Mouse (Mus musculus) cerebellum, postnatal 14 days (tissue): Measurements from ENCODE around the gene Afp.

ENCODE experiments used
- DNase-seq, 2 experiments: peaks; one replicate each; pipeline ENCODE4 v3.0.0; 2021; ENCODE audit warnings: mixed read lengths in 2 of 2

The Afp gene

GRCm38 (mm10) chr5:90509828-90510592 lies 19.5 kb downstream of the Afp start:
- DNase-seq = no peak

- no peak for DNase-seq
These were observed 21.9 kb downstream of the Afp start for GRCm38 (mm10) chr5:90512288-90512955.

- DNase-seq = no peak
These were observed 25.0 kb downstream of the Afp start for GRCm38 (mm10) chr5:90515561-90515960.

- DNase-seq = no peak
These were observed 28.0 kb downstream of the Afp start, which contains the start of gene Afm for GRCm38 (mm10) chr5:90518356-90519100. Afm (plus strand) TSS chr5:90518932.

GRCm38 (mm10) chr5:90551191-90551590 lies 60.7 kb downstream of the Afp start:
- no peak for DNase-seq

- DNase-seq = no peak
These were observed 65.5 kb downstream of the Afp start for GRCm38 (mm10) chr5:90556052-90556451.
